Mouse (Mus musculus) CD4-positive, CD25-positive, alpha-beta regulatory T cell (primary cell): ENCODE data around the gene Tdrd6. TPM values are rescaled to one million over a fixed set of nuclear protein-coding genes. Genes with fewer than 3 reads are reported as not detected.

Source experiments
- polyA plus RNA-seq: library from polyadenylated mRNA; unstranded; fragments of 100-300 nt; shearing (Covaris generic); gene quantifications from one replicate; pipeline ENCODE4 v1.2.1, GENCODE M21; 2017

The Tdrd6 gene
- polyA plus RNA-seq = not detected

GRCm38 (mm10) chr17:43629496-43630426, at the start of gene Tdrd6:
Gene Tdrd6, minus strand, starts transcription at chr17:43630299.

GRCm38 (mm10) chr17:43667290-43667843, 37.3 kb upstream of the Tdrd6 start, which contains the start of gene Cyp39a1:
Gene Cyp39a1, plus strand, starts transcription at chr17:43667425.

GRCm38 (mm10) chr17:43666576-43667289, 36.6 kb upstream of the Tdrd6 start, which contains the start of gene Slc25a27:
Gene Slc25a27, minus strand, starts transcription at chr17:43667214.

GRCm38 (mm10) chr17:43567992-43568888, 61.9 kb downstream of the Tdrd6 start, which contains the start of gene Pla2g7:
Gene Pla2g7, plus strand, starts transcription at chr17:43568098.

Other genes with a start within 250 kb of the Tdrd6 start
- not detected for gene Mep1a, start 127.5 kb downstream of the Tdrd6 start, polyA plus RNA-seq
- gene Ankrd66, start 86.7 kb downstream of the Tdrd6 start, polyA plus RNA-seq = not detected
- 0.62 TPM for gene Pla2g7, start 62.2 kb downstream of the Tdrd6 start, polyA plus RNA-seq
- 14.8 TPM for gene Slc25a27, start 36.9 kb upstream of the Tdrd6 start, polyA plus RNA-seq
- gene Cyp39a1, start 37.1 kb upstream of the Tdrd6 start, polyA plus RNA-seq = 0.93 TPM
- not detected for gene Rcan2, start 171.1 kb upstream of the Tdrd6 start, polyA plus RNA-seq